In the genomic region with DNA sequence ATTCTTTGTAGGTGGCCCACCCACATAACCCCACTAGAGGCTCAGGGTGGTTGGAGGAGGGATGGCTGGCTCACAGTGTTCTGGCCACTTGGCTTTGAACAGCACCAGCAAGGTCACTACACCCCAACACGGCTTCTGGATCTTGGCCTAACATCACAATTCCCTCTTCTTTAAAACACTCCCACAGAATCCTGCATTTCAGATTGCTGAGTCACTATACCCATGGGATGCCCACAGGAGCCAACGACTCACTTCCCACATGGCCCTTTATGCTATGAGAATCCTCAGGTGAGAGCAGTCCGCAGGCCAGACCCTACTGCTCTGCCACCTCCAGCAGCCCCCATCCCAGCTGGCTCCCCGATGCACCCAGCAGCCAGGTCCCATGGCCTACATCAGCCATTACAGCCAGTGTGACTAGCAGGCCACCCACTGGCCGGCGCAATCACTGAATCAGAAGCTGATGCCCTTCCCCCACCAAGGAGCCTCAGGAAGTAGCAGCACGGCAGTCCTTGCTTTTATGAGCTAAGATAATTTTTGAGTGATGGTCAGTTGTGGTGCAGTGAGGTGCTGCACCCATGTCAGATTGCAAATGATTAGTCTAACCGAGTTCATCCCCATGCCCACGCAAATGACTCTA, we compare ENCODE assay signal across 25 mouse cellular contexts. TPM values are rescaled to one million over a fixed set of nuclear protein-coding genes. Genes with fewer than 3 reads are reported as not detected.
A peak's percentile ranks its signal among the peaks of the same experiment; 100 is the strongest.
DNase-seq lines count a peak whose midpoint lies in the region; ATAC-seq and TF ChIP-seq lines count a peak whose summit lies in the region.
"Had no signal": no experiment of that assay in that cellular context is flagged by ENCODE, and none has a peak within 500 bp of the region (broad histone marks: within the 10 kb centered on the region; RNA-seq: fewer than 3 reads in every experiment).

No protein-coding gene starts in this region.

- H3K36me3 ChIP-seq in intestine, embryonic 14.5 days (ENCODE audit: control insufficient read depth, insufficient read depth, low read length), result no peaks in the 10 kb centered on the region
- H3K36me3 ChIP-seq in intestine, postnatal 0 days (ENCODE audit: control insufficient read depth, insufficient read depth), result no peaks in the 10 kb centered on the region; the same call in 1 of the 2 replicates
- H3K36me3 ChIP-seq in testis, adult 2 months (ENCODE audit: control insufficient read depth, insufficient read depth, low read length), result no peaks in the 10 kb centered on the region
- H3K36me3 ChIP-seq: intestine, embryonic 15.5 days; limb, embryonic 12.5 days; midbrain, embryonic 15.5 days had no signal

- no peak for DNase-seq in intestine, embryonic 14.5 days (ENCODE audit: low spot score)
- DNase-seq in ovary, postnatal 36 days (ENCODE audit: low spot score), result peak; percentile 43
- no peak for DNase-seq in ovary, postnatal 14 days (ENCODE audit: low spot score)
- DNase-seq in Patski (ENCODE audit: low read depth, low spot score), result no peak
- no peak for DNase-seq in spleen, postnatal 36 days (ENCODE audit: low spot score in 2 of 2)
- DNase-seq: adrenal gland, postnatal 14 days; cerebellum, adult 9-11 months; gastrocnemius, adult 2 months; heart, postnatal 4 days; retina, postnatal 1 day; thymus, postnatal 25 days had no signal

- TF ChIP-seq CTCF in intestine, postnatal 0 days (IDR thresholded peaks at IDR 0.05; ENCODE audit: low read depth), result no peak
- no peak for TF ChIP-seq CTCF in Patski (IDR thresholded peaks at IDR 0.05)
- TF ChIP-seq CTCF in testis, adult 2 months (IDR thresholded peaks at IDR 0.05; ENCODE audit: control insufficient read depth, insufficient read depth, insufficient replicate concordance, low read depth, low read length), result no peak

- no peak overlapping the region for H3K4me2 ChIP-seq in intestine, embryonic 14.5 days (ENCODE audit: low read length)
- H3K4me2 ChIP-seq in intestine, postnatal 0 days (replicated peaks; ENCODE audit: low read depth), result no peak overlapping the region
- H3K4me2 ChIP-seq: heart, embryonic 11.5 days; intestine, embryonic 15.5 days; limb, embryonic 12.5 days; midbrain, embryonic 15.5 days had no signal

- no peak overlapping the region for H3K4me3 ChIP-seq in intestine, embryonic 14.5 days (ENCODE audit: low read depth, low read length)
- H3K4me3 ChIP-seq in intestine, postnatal 0 days (ENCODE audit: low read depth, low read length), result no peak overlapping the region
- no peak overlapping the region for H3K4me3 ChIP-seq in testis, adult 2 months (ENCODE audit: control insufficient read depth, low read depth, low read length)
- H3K4me3 ChIP-seq: gastrocnemius, adult 2 months; intestine, embryonic 15.5 days; limb, embryonic 12.5 days; midbrain, embryonic 15.5 days had no signal

- 78% methylated on average over 9 of the region's 9 CpGs for WGBS in intestine, embryonic 14.5 days
- WGBS in intestine, postnatal 0 days, result 74% methylated on average over 9 of the region's 9 CpGs

- no peak overlapping the region for H3K27ac ChIP-seq in intestine, embryonic 14.5 days (ENCODE audit: low read depth)
- no peak overlapping the region for H3K27ac ChIP-seq in intestine, postnatal 0 days (ENCODE audit: low read depth, low read length)
- H3K27ac ChIP-seq in testis, adult 2 months (ENCODE audit: control insufficient read depth, insufficient read depth, low read depth, low read length), result peak overlapping the region; percentile 55
- H3K27ac ChIP-seq: gastrocnemius, adult 2 months; intestine, embryonic 15.5 days; limb, embryonic 12.5 days; macrophage; midbrain, embryonic 15.5 days had no signal

- POLR2A ChIA-PET in Patski (lab: Charles Lee), result interaction anchor here (1.8 kb wide), 1 partner anchor 98 kb away, joined by 7 read pairs; no protein-coding TSS in a partner anchor

- in situ Hi-C loops in Patski (cut with MboI; ENCODE audit: low pct_unique_long_range_greater_than_20kb), result no loop called here

- ATAC-seq in intestine, embryonic 14.5 days (replicated peaks; ENCODE audit: low FRiP score, low TSS enrichment, low read depth), result 0 out of 2 replicates have a peak, but pooled peaks have one; percentile 41
- ATAC-seq in intestine, postnatal 0 days, result no peak
- ATAC-seq in Patski, result peak; percentile 44
- ATAC-seq in granulocyte monocyte progenitor cell, adult 5-6 weeks (replicated peaks; ENCODE audit: poor library complexity, severe bottlenecking), result no peak
- ATAC-seq: intestine, embryonic 15.5 days; midbrain, embryonic 15.5 days had no signal

- CTCF ChIA-PET in Patski (lab: Charles Lee), result interaction anchor here (0.9 kb wide), 1 partner anchor 24 kb away, joined by 4 read pairs; no protein-coding TSS in a partner anchor

- TF ChIP-seq POLR2A in testis, adult 2 months (IDR thresholded peaks at IDR 0.05; ENCODE audit: control insufficient read depth, low read depth, low read length), result no peak

- H3K9ac ChIP-seq in intestine, embryonic 14.5 days (ENCODE audit: low read length), result no peak overlapping the region
- no peak overlapping the region for H3K9ac ChIP-seq in intestine, postnatal 0 days (ENCODE audit: low read depth, low read length)
- H3K9ac ChIP-seq: intestine, embryonic 15.5 days; limb, embryonic 12.5 days; midbrain, embryonic 15.5 days had no signal

- no peaks in the 10 kb centered on the region for H3K9me3 ChIP-seq in intestine, embryonic 14.5 days (ENCODE audit: control insufficient read depth, low read length)
- H3K9me3 ChIP-seq in intestine, postnatal 0 days (ENCODE audit: control insufficient read depth), result no peaks in the 10 kb centered on the region
- H3K9me3 ChIP-seq: intestine, embryonic 15.5 days; limb, embryonic 12.5 days; midbrain, embryonic 15.5 days had no signal

- no peaks in the 10 kb centered on the region for H3K27me3 ChIP-seq in intestine, embryonic 14.5 days (replicated peaks; ENCODE audit: control insufficient read depth, insufficient read depth, low read length)
- no peaks in the 10 kb centered on the region for H3K27me3 ChIP-seq in intestine, postnatal 0 days (replicated peaks; ENCODE audit: control insufficient read depth, insufficient read depth, low read length)
- no peaks in the 10 kb centered on the region for H3K27me3 ChIP-seq in Patski
- no peaks in the 10 kb centered on the region for H3K27me3 ChIP-seq in testis, adult 2 months (ENCODE audit: control insufficient read depth, insufficient read depth, low read length)
- H3K27me3 ChIP-seq: CH12.LX; intestine, embryonic 15.5 days; midbrain, embryonic 15.5 days had no signal

- H3K4me1 ChIP-seq in intestine, embryonic 14.5 days (replicated peaks; ENCODE audit: control insufficient read depth, insufficient read depth, low read length), result no peaks in the 10 kb centered on the region
- H3K4me1 ChIP-seq in intestine, postnatal 0 days (replicated peaks; ENCODE audit: control insufficient read depth, insufficient read depth, low read length), result no peaks in the 10 kb centered on the region
- H3K4me1 ChIP-seq in testis, adult 2 months (ENCODE audit: control insufficient read depth, insufficient read depth, low read length), result peaks cover 18% of the 10 kb centered on the region
- H3K4me1 ChIP-seq: midbrain, embryonic 15.5 days had no signal

RNA-seq across cellular contexts. Expression of gene Tmem174, which starts 4.8 kb away (rescaled TPM):
- 0.15 and 0.20 TPM in 2 replicates for polyA plus RNA-seq in intestine, embryonic 14.5 days (2014; fragmentation: Nextera tagmentation; extraction: Ambion mirVana)
- polyA plus RNA-seq in intestine, postnatal 0 days (2015; fragmentation: Nextera tagmentation; extraction: Ambion mirVana), result 0.21 and 0.34 TPM in 2 replicates
- polyA plus RNA-seq in Patski (2021), result not detected
- not detected in 2 replicates for polyA plus RNA-seq in testis, adult 2 months (2012; rRNA removed)
- not detected in 2 replicates for total RNA-seq in granulocyte monocyte progenitor cell, adult 5-6 weeks (2014; fragmentation: Nextera tagmentation)
- not detected in 2 replicates for total RNA-seq in granulocyte monocyte progenitor cell, adult 5-6 weeks (2017)
- total RNA-seq: adrenal gland, postnatal 14 days; CH12.LX; gastrocnemius, adult 2 months; heart, postnatal 4 days; layer of hippocampus, postnatal 14 days had no signal
- polyA plus RNA-seq: embryonic facial prominence, embryonic 11.5 days; forebrain, embryonic 11.5 days; limb, embryonic 12.5 days; liver, embryonic 16.5 days; macrophage; midbrain, embryonic 15.5 days; neural tube, embryonic 11.5 days had no signal

Comparison
In these comparisons a context has a peak if more than half of its experiments do, and no peak if none do; other contexts are left out.
1. ATAC-seq: peak in intestine, embryonic 14.5 days (single experiment) and Patski (single experiment); none in intestine, postnatal 0 days (single experiment) and granulocyte monocyte progenitor cell, adult 5-6 weeks (single experiment).